Mouse (Mus musculus) ES-E14 (cell line): ENCODE measurements around the gene Eya2.

Experiments used
- MAFK ChIP-seq: IDR thresholded peaks from 2 replicates; pipeline ENCODE4 v1.6.1; 2014; ENCODE audit warnings: mild to moderate bottlenecking, low read depth, low read length, inconsistent platforms; ENCODE audit not compliant: insufficient read depth
- ZNF384 ChIP-seq: IDR thresholded peaks from 2 replicates; pipeline ENCODE4 v1.6.1; 2012; ENCODE audit warnings: low read depth, low read length, inconsistent platforms

- TF ChIP-seq ZNF384 = no peak
- no peak for TF ChIP-seq MAFK
Observed at GRCm38 (mm10) chr2:165654151-165654550, 59.3 kb downstream of the Eya2 start.
